Mouse (Mus musculus): ENCODE measurements around the gene Zfp273. TPM values are rescaled to one million over a fixed set of nuclear protein-coding genes. Genes with fewer than 3 reads are reported as not detected.
"Not testable (repeated sequence)": the region's sequence is repeated elsewhere in the genome, so short reads cannot be mapped to it uniquely, and the experiment has no call there.

Gene Zfp273
- polyA plus RNA-seq, 1 experiment from 2014 or later = 8.0 TPM

- not testable (repeated sequence) for H3K27me3 ChIP-seq; H3K4me3 ChIP-seq (replicated peaks); H3K4me2 ChIP-seq; H3K9me3 ChIP-seq; ATAC-seq (ENCODE audit: insufficient number of reproducible peaks, insufficient read depth, low FRiP score, low TSS enrichment, low read depth); H3K4me1 ChIP-seq (replicated peaks); H3K36me3 ChIP-seq; H3K27ac ChIP-seq; H3K9ac ChIP-seq (replicated peaks)
Observed at GRCm38 (mm10) chr13:67833137-67833536, 19.6 kb downstream of the Zfp273 start.

GRCm38 (mm10) chr13:67843775-67844118, 30.2 kb downstream of the Zfp273 start:
- Histone ChIP-seq H3K4me2 (peak overlapping the region; percentile 63), H3K4me1 (replicated peaks) (no peaks in the 10 kb centered on the region), H3K9me3 (no peaks in the 10 kb centered on the region), H3K27ac (no peak overlapping the region), H3K36me3 (no peaks in the 10 kb centered on the region), H3K9ac (replicated peaks) (peak overlapping the region; percentile 40; the same call in 1 of the 2 replicates), H3K27me3 (no peaks in the 10 kb centered on the region), H3K4me3 (replicated peaks) (peak overlapping the region; percentile 43)
- 48% methylated on average over 6 of the region's 6 CpGs for WGBS
- no peak for ATAC-seq (ENCODE audit: insufficient number of reproducible peaks, insufficient read depth, low FRiP score, low TSS enrichment, low read depth)

GRCm38 (mm10) chr13:67844119-67844852, 30.7 kb downstream of the Zfp273 start:
- H3K27me3 ChIP-seq = no peaks in the 10 kb centered on the region
- no peaks in the 10 kb centered on the region for H3K4me1 ChIP-seq (replicated peaks)
- H3K9ac ChIP-seq (replicated peaks) = peak overlapping the region; percentile 50
- WGBS = under 1% methylated on average over 13 of the region's 19 CpGs
- H3K4me2 ChIP-seq = peak overlapping the region; percentile 63
- ATAC-seq (ENCODE audit: insufficient number of reproducible peaks, insufficient read depth, low FRiP score, low TSS enrichment, low read depth) = peak; percentile 56; the same call in 1 of the 2 replicates
- no peaks in the 10 kb centered on the region for H3K9me3 ChIP-seq
- H3K4me3 ChIP-seq (replicated peaks) = peak overlapping the region; percentile 43
- no peaks in the 10 kb centered on the region for H3K36me3 ChIP-seq
- no peak overlapping the region for H3K27ac ChIP-seq

- no peaks in the 10 kb centered on the region for H3K27me3 ChIP-seq
- H3K36me3 ChIP-seq = no peaks in the 10 kb centered on the region
- H3K4me3 ChIP-seq (replicated peaks) = peak overlapping the region; percentile 43
- no peaks in the 10 kb centered on the region for H3K9me3 ChIP-seq
- H3K4me2 ChIP-seq = peak overlapping the region; percentile 63
- ATAC-seq (ENCODE audit: insufficient number of reproducible peaks, insufficient read depth, low FRiP score, low TSS enrichment, low read depth) = no peak
- H3K4me1 ChIP-seq (replicated peaks) = no peaks in the 10 kb centered on the region
- H3K27ac ChIP-seq = no peak overlapping the region
- H3K9ac ChIP-seq (replicated peaks) = no peak overlapping the region; the same call in 1 of the 2 replicates
- 26% methylated on average over 8 of the region's 8 CpGs for whole genome bisulfite sequencing
Observed at GRCm38 (mm10) chr13:67844853-67845194, 31.3 kb downstream of the Zfp273 start.

- Histone ChIP-seq H3K27me3 (no peaks in the 10 kb centered on the region), H3K9me3 (no peaks in the 10 kb centered on the region), H3K4me2 (no peak overlapping the region), H3K4me1 (replicated peaks) (no peaks in the 10 kb centered on the region), H3K36me3 (no peaks in the 10 kb centered on the region), H3K9ac (replicated peaks) (no peak overlapping the region), H3K27ac (no peak overlapping the region), H3K4me3 (replicated peaks) (no peak overlapping the region)
- WGBS = 83% methylated on average over 3 of the region's 3 CpGs
- ATAC-seq (ENCODE audit: insufficient number of reproducible peaks, insufficient read depth, low FRiP score, low TSS enrichment, low read depth) = no peak
Observed at GRCm38 (mm10) chr13:67850361-67850760, 36.8 kb downstream of the Zfp273 start.

- no peak for ATAC-seq (ENCODE audit: insufficient number of reproducible peaks, insufficient read depth, low FRiP score, low TSS enrichment, low read depth)
- WGBS = 60% methylated on average over 6 of the region's 6 CpGs
- Histone ChIP-seq H3K27me3 (no peaks in the 10 kb centered on the region), H3K4me2 (no peak overlapping the region), H3K27ac (no peak overlapping the region), H3K9ac (replicated peaks) (no peak overlapping the region), H3K4me1 (replicated peaks) (no peaks in the 10 kb centered on the region), H3K4me3 (replicated peaks) (no peak overlapping the region), H3K36me3 (no peaks in the 10 kb centered on the region), H3K9me3 (no peaks in the 10 kb centered on the region)
Observed at GRCm38 (mm10) chr13:67853130-67853529, 39.6 kb downstream of the Zfp273 start.

GRCm38 (mm10) chr13:67853983-67854382, 40.4 kb downstream of the Zfp273 start:
- no peak for ATAC-seq (ENCODE audit: insufficient number of reproducible peaks, insufficient read depth, low FRiP score, low TSS enrichment, low read depth)
- H3K36me3 ChIP-seq = no peaks in the 10 kb centered on the region
- no peaks in the 10 kb centered on the region for H3K27me3 ChIP-seq
- no peak overlapping the region for H3K9ac ChIP-seq (replicated peaks)
- H3K9me3 ChIP-seq = no peaks in the 10 kb centered on the region
- H3K4me1 ChIP-seq (replicated peaks) = no peaks in the 10 kb centered on the region
- no peak overlapping the region for H3K4me3 ChIP-seq (replicated peaks)
- no peak overlapping the region for H3K27ac ChIP-seq
- no peak overlapping the region for H3K4me2 ChIP-seq
- 93% methylated on average over 2 of the region's 2 CpGs for WGBS

- no peaks in the 10 kb centered on the region for H3K4me1 ChIP-seq (replicated peaks)
- no peak overlapping the region for H3K27ac ChIP-seq
- no peak overlapping the region for H3K4me3 ChIP-seq (replicated peaks)
- H3K9me3 ChIP-seq = no peaks in the 10 kb centered on the region
- no peak overlapping the region for H3K4me2 ChIP-seq
- no peak for ATAC-seq (ENCODE audit: insufficient number of reproducible peaks, insufficient read depth, low FRiP score, low TSS enrichment, low read depth)
- H3K9ac ChIP-seq (replicated peaks) = no peak overlapping the region
- H3K36me3 ChIP-seq = no peaks in the 10 kb centered on the region
- 22% methylated on average over 1 of the region's 1 CpGs for WGBS
- H3K27me3 ChIP-seq = no peaks in the 10 kb centered on the region
Observed at GRCm38 (mm10) chr13:67857317-67857716, 43.8 kb downstream of the Zfp273 start.

GRCm38 (mm10) chr13:67862508-67862907, 49.0 kb downstream of the Zfp273 start:
- WGBS = 82% methylated on average over 9 of the region's 9 CpGs
- H3K9me3 ChIP-seq = no peaks in the 10 kb centered on the region

GRCm38 (mm10) chr13:67863026-67863425, 49.5 kb downstream of the Zfp273 start, which contains the start of gene BC048507:
Gene BC048507, plus strand, starts transcription at chr13:67863326.
- no peak for ATAC-seq (ENCODE audit: insufficient number of reproducible peaks, insufficient read depth, low FRiP score, low TSS enrichment, low read depth)
- Histone ChIP-seq H3K4me2 (no peak within 1 kb of the TSS), H3K9me3 (no peaks in the 10 kb centered on the region), H3K4me3 (replicated peaks) (no peak within 1 kb of the TSS), H3K27me3 (no peaks in the 10 kb centered on the region), H3K27ac (no peak within 1 kb of the TSS), H3K36me3 (no peaks in the 10 kb centered on the region), H3K9ac (replicated peaks) (no peak within 1 kb of the TSS), H3K4me1 (replicated peaks) (no peaks in the 10 kb centered on the region)
- WGBS = 74% methylated on average over 11 of the region's 11 CpGs

More at GRCm38 (mm10) chr13:67862508-67862907, 49.0 kb downstream of the Zfp273 start:
- Histone ChIP-seq H3K4me2 (no peak overlapping the region), H3K4me1 (replicated peaks) (no peaks in the 10 kb centered on the region), H3K27me3 (no peaks in the 10 kb centered on the region), H3K9ac (replicated peaks) (no peak overlapping the region), H3K27ac (no peak overlapping the region), H3K4me3 (replicated peaks) (no peak overlapping the region), H3K36me3 (no peaks in the 10 kb centered on the region)
- no peak for ATAC-seq (ENCODE audit: insufficient number of reproducible peaks, insufficient read depth, low FRiP score, low TSS enrichment, low read depth)

- H3K36me3 ChIP-seq = no peaks in the 10 kb centered on the region
- no peaks in the 10 kb centered on the region for H3K9me3 ChIP-seq
- ATAC-seq (ENCODE audit: insufficient number of reproducible peaks, insufficient read depth, low FRiP score, low TSS enrichment, low read depth) = no peak
- no peak overlapping the region for H3K4me2 ChIP-seq
- H3K4me1 ChIP-seq (replicated peaks) = no peaks in the 10 kb centered on the region
- H3K27ac ChIP-seq = no peak overlapping the region
- no peak overlapping the region for H3K9ac ChIP-seq (replicated peaks)
- H3K4me3 ChIP-seq (replicated peaks) = no peak overlapping the region
- H3K27me3 ChIP-seq = no peaks in the 10 kb centered on the region
- 39% methylated on average over 5 of the region's 5 CpGs for WGBS
Observed at GRCm38 (mm10) chr13:67864764-67865350, 51.3 kb downstream of the Zfp273 start.

- 28% methylated on average over 3 of the region's 3 CpGs for WGBS
- no peaks in the 10 kb centered on the region for H3K9me3 ChIP-seq
- H3K9ac ChIP-seq (replicated peaks) = no peak overlapping the region
- no peak for ATAC-seq (ENCODE audit: insufficient number of reproducible peaks, insufficient read depth, low FRiP score, low TSS enrichment, low read depth)
- H3K27me3 ChIP-seq = no peaks in the 10 kb centered on the region
- no peak overlapping the region for H3K4me3 ChIP-seq (replicated peaks)
- H3K36me3 ChIP-seq = no peaks in the 10 kb centered on the region
- no peaks in the 10 kb centered on the region for H3K4me1 ChIP-seq (replicated peaks)
- H3K27ac ChIP-seq = no peak overlapping the region
- no peak overlapping the region for H3K4me2 ChIP-seq
Observed at GRCm38 (mm10) chr13:67867899-67868298, 54.4 kb downstream of the Zfp273 start.

Data from limb, embryonic 12.5 days (tissue).